Mouse (Mus musculus) lung, embryonic 16.5 days (tissue): ENCODE results near the gene Shisa5. TPM values are rescaled to one million over a fixed set of nuclear protein-coding genes. Genes with fewer than 3 reads are reported as not detected.
A peak's percentile ranks its signal among the peaks of the same experiment; 100 is the strongest.

Source experiments
- ATAC-seq: fragments of 200-750 bp; cut with Nextera tagmentation; 2 replicates; pipeline ENCODE4 v1.8.0; 2017; ENCODE audit warnings: low read depth, mild to moderate bottlenecking, moderate library complexity
- H3K27ac ChIP-seq: fragments of 300-500 bp; sonication (generic); 2 replicates; pipeline ENCODE4 v1.5.1; 2014; ENCODE audit warnings: mild to moderate bottlenecking, control low read depth, low read length
- H3K27me3 ChIP-seq: fragments of 300-500 bp; sonication (generic); 2 replicates; pipeline ENCODE4 v1.6.1; 2014; ENCODE audit warnings: low read depth, low read length, mixed read lengths; ENCODE audit not compliant: control insufficient read depth, insufficient read depth
- H3K36me3 ChIP-seq: fragments of 300-500 bp; sonication (generic); 2 replicates; pipeline ENCODE4 v1.6.1; 2014; ENCODE audit warnings: low read length; ENCODE audit not compliant: control insufficient read depth, insufficient read depth
- H3K4me1 ChIP-seq: fragments of 300-500 bp; sonication (generic); replicated peaks from 2 replicates; pipeline ENCODE4 v1.6.1; 2014; ENCODE audit warnings: low read length, mixed read lengths; ENCODE audit not compliant: control insufficient read depth, insufficient read depth
- H3K4me2 ChIP-seq: fragments of 300-500 bp; sonication (generic); 2 replicates; pipeline ENCODE4 v1.6.1; 2014; ENCODE audit warnings: low read depth, low read length, control low read depth
- H3K4me3 ChIP-seq: fragments of 300-500 bp; sonication (generic); 2 replicates; pipeline ENCODE4 v1.5.1; 2014; ENCODE audit warnings: mild to moderate bottlenecking, low read length, control low read depth
- H3K9ac ChIP-seq: fragments of 300-500 bp; sonication (generic); 2 replicates; pipeline ENCODE4 v1.6.1; 2014; ENCODE audit warnings: low read length, control low read depth
- H3K9me3 ChIP-seq: fragments of 300-500 bp; sonication (generic); 2 replicates; pipeline ENCODE4 v1.6.1; 2016; ENCODE audit warnings: low read length; ENCODE audit not compliant: control insufficient read depth
- WGBS: fragments of 180-500 bp; shearing (Covaris S2); extraction: QIAGEN DNeasy Blood & Tissue Kit; methylation state at CpG from one replicate; pipeline ENCODE4 v1.1.7; 2014; 5-methylcytosine and 5-hydroxymethylcytosine counted together
- polyA plus RNA-seq: library from polyadenylated mRNA; unstranded; fragments of >200 nt; fragmentation: Nextera tagmentation; extraction: Ambion mirVana; gene quantifications from 2 replicates; pipeline ENCODE4 v1.2.1, GENCODE M21; 2015

The Shisa5 gene
- polyA plus RNA-seq, 1 experiment from 2014 or later = 120 TPM

DNA sequence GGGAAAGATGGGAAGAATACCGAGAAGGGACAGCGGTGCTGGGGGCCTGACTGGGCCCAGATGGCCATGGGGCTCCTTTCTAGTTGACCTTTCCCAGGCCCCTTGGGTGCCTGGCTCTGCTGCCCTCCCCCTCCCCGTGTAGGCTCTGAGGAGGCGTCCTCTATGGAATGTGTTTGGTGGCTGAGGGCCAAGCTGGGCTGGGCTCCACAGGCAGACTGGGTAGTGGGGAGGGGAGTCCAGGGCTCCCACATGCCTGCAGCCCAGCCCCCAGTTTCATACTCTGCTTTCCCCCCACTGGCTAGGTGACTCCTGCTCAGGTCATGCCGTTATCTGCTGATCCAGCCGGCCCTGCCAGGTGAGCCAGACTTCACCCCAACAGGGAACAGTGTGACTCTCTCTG is 60.6 kb downstream of the Shisa5 start:
- WGBS = 17% methylated on average over 6 of the region's 6 CpGs
- peak overlapping the region; percentile 87 for H3K4me2 ChIP-seq
- H3K4me3 ChIP-seq = peak overlapping the region; percentile 12; the same call in 1 of the 2 replicates
- H3K27ac ChIP-seq = peak overlapping the region; percentile 99
- ATAC-seq = peak; percentile 57
- H3K36me3 ChIP-seq = peaks cover 15% of the 10 kb centered on the region
- H3K4me1 ChIP-seq = peaks cover 46% of the 10 kb centered on the region
- H3K9ac ChIP-seq = peak overlapping the region; percentile 97
- no peaks in the 10 kb centered on the region for H3K9me3 ChIP-seq
- H3K27me3 ChIP-seq = no peaks in the 10 kb centered on the region

DNA sequence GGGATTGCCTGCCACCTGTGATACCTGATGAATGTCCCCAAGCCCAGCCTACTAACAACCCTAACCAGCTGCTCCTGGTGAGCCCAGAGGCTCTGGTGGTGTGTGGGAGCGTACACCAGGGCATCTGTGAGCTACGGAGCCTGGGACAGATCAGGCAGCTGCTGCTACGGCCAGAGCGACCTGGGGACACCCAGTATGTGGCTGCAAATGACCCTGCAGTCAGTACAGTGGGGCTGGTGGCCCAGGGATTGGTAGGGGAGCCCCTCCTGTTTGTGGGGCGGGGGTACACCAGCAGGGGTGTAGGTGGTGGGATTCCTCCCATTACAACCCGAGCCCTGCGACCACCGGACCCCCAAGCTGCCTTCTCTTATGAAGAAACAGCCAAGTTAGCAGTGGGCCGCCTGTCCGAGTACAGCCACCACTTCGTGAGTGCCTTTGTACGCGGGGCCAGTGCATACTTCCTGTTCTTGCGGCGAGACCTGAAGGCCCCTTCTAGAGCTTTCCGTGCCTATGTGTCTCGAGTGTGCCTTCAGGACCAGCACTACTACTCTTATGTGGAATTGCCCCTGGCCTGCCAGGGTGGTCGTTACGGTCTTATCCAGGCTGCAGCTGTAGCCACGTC is 62.1 kb downstream of the Shisa5 start:
- Histone ChIP-seq H3K9me3 (no peaks in the 10 kb centered on the region), H3K27ac (no peak overlapping the region), H3K36me3 (peaks cover 22% of the 10 kb centered on the region), H3K9ac (no peak overlapping the region), H3K4me1 (peaks cover 40% of the 10 kb centered on the region), H3K4me3 (no peak overlapping the region), H3K4me2 (no peak overlapping the region), H3K27me3 (no peaks in the 10 kb centered on the region)
- WGBS = 76% methylated on average over 20 of the region's 20 CpGs
- no peak for ATAC-seq

GRCm38 (mm10) chr9:109101933-109102445 is 63.6 kb downstream of the Shisa5 start:
- H3K4me2 ChIP-seq = no peak overlapping the region
- H3K27ac ChIP-seq = no peak overlapping the region
- H3K36me3 ChIP-seq = peaks cover 35% of the 10 kb centered on the region
- no peak overlapping the region for H3K4me3 ChIP-seq
- H3K9ac ChIP-seq = no peak overlapping the region
- WGBS = 90% methylated on average over 5 of the region's 5 CpGs
- H3K27me3 ChIP-seq = no peaks in the 10 kb centered on the region
- ATAC-seq = no peak
- H3K9me3 ChIP-seq = no peaks in the 10 kb centered on the region
- peaks cover 31% of the 10 kb centered on the region for H3K4me1 ChIP-seq

GRCm38 (mm10) chr9:109102541-109102940 is 64.2 kb downstream of the Shisa5 start:
- no peak overlapping the region for H3K4me2 ChIP-seq
- no peaks in the 10 kb centered on the region for H3K9me3 ChIP-seq
- H3K27me3 ChIP-seq = no peaks in the 10 kb centered on the region
- H3K9ac ChIP-seq = no peak overlapping the region
- H3K4me1 ChIP-seq = peaks cover 26% of the 10 kb centered on the region
- peaks cover 37% of the 10 kb centered on the region for H3K36me3 ChIP-seq
- no peak overlapping the region for H3K4me3 ChIP-seq
- 89% methylated on average over 3 of the region's 3 CpGs for WGBS
- H3K27ac ChIP-seq = no peak overlapping the region
- no peak for ATAC-seq

- peaks cover 19% of the 10 kb centered on the region for H3K4me1 ChIP-seq
- H3K36me3 ChIP-seq = peaks cover 40% of the 10 kb centered on the region
- H3K27ac ChIP-seq = no peak overlapping the region
- no peaks in the 10 kb centered on the region for H3K27me3 ChIP-seq
- H3K4me3 ChIP-seq = no peak overlapping the region
- no peak for ATAC-seq
- H3K9ac ChIP-seq = no peak overlapping the region
- H3K9me3 ChIP-seq = no peaks in the 10 kb centered on the region
- WGBS = 57% methylated on average over 7 of the region's 7 CpGs
- H3K4me2 ChIP-seq = no peak overlapping the region
Measured at GRCm38 (mm10) chr9:109103250-109103649, 64.9 kb downstream of the Shisa5 start.

GRCm38 (mm10) chr9:109104083-109104482 is 65.7 kb downstream of the Shisa5 start:
- H3K4me1 ChIP-seq = peaks cover 10% of the 10 kb centered on the region
- no peaks in the 10 kb centered on the region for H3K27me3 ChIP-seq
- no peak overlapping the region for H3K9ac ChIP-seq
- H3K27ac ChIP-seq = no peak overlapping the region
- ATAC-seq = no peak
- H3K4me3 ChIP-seq = no peak overlapping the region
- H3K36me3 ChIP-seq = peaks cover 45% of the 10 kb centered on the region
- 88% methylated on average over 9 of the region's 9 CpGs for WGBS
- no peak overlapping the region for H3K4me2 ChIP-seq
- H3K9me3 ChIP-seq = no peaks in the 10 kb centered on the region

- H3K36me3 ChIP-seq = peaks cover 52% of the 10 kb centered on the region
- H3K27me3 ChIP-seq = no peaks in the 10 kb centered on the region
- H3K9ac ChIP-seq = no peak overlapping the region
- 55% methylated on average over 12 of the region's 12 CpGs for WGBS
- no peak overlapping the region for H3K4me3 ChIP-seq
- no peak overlapping the region for H3K4me2 ChIP-seq
- peak; percentile 56 for ATAC-seq
- H3K27ac ChIP-seq = no peak overlapping the region
- H3K4me1 ChIP-seq = peaks cover 3% of the 10 kb centered on the region; the same call in 1 of the 2 replicates
- no peaks in the 10 kb centered on the region for H3K9me3 ChIP-seq
Measured at GRCm38 (mm10) chr9:109105011-109105410, 66.6 kb downstream of the Shisa5 start.

DNA sequence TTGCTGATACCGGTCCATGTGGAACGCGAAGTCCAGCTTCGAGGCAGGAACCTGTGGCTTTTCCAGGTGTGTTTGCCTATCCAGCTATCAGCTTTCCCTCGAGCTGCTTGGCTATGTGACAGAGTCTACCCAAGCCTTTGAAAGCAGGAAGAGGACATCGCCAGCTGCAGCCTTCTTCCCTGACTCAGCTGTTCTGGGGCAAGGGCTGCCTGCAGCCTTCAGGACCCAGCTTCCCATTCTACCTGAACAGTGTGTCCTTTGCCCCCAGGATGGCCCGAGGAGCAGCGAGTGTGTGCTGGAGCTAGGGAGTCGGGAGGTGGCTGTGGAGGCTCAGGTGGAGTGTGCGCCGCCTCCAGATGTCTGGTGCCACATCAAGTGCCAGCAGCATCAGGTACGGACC is 67.3 kb downstream of the Shisa5 start:
- 84% methylated on average over 12 of the region's 12 CpGs for WGBS
- Histone ChIP-seq H3K9me3 (no peaks in the 10 kb centered on the region), H3K36me3 (peaks cover 57% of the 10 kb centered on the region), H3K27me3 (no peaks in the 10 kb centered on the region), H3K4me3 (no peak overlapping the region), H3K4me1 (peaks cover 3% of the 10 kb centered on the region; the same call in 1 of the 2 replicates), H3K4me2 (no peak overlapping the region), H3K27ac (no peak overlapping the region), H3K9ac (no peak overlapping the region)
- no peak for ATAC-seq

DNA sequence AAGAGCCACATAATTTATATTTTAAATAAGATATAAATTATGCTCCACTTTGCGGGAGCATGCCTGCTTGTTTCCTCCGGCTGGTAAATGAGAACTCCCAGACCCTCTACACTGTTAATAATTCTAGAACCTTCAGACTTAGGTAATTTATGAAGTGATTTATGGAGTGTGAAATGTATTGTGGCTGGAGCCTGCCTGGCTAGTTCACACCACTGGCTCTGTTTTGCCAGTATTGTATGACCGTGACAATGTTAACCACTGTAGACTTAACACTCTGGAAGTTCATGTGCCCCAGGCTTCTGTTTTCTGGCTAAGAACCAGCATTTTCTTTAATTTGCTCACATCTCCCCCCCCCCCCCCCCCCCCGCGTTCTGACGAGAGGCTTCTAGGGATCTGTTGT is 69.0 kb downstream of the Shisa5 start:
- Histone ChIP-seq H3K9me3 (no peaks in the 10 kb centered on the region), H3K27me3 (no peaks in the 10 kb centered on the region), H3K27ac (no peak overlapping the region), H3K9ac (no peak overlapping the region), H3K4me3 (no peak overlapping the region), H3K36me3 (peaks cover 65% of the 10 kb centered on the region), H3K4me1 (peaks cover 3% of the 10 kb centered on the region; the same call in 1 of the 2 replicates), H3K4me2 (no peak overlapping the region)
- ATAC-seq = no peak
- WGBS = 41% methylated on average over 5 of the region's 6 CpGs
